Mouse (Mus musculus) c-Kit-positive CD71-negative TER-119-negative erythroid progenitor cells, embryonic 14.5 days (primary cell): Measurements from ENCODE around the gene Smg8.
"Not testable (repeated sequence)": the region's sequence is repeated elsewhere in the genome, so short reads cannot be mapped to it uniquely, and the experiment has no call there.

Experiments used
- DNase-seq: peaks from one replicate; pipeline ENCODE4 v3.0.0-alpha.2; 2013; ENCODE audit warnings: low read depth

Gene Smg8

GRCm38 (mm10) chr11:87086290-87086984, at the start of gene Smg8:
Gene Smg8 (minus strand): TSS chr11:87086774.
- peak; percentile 82 for DNase-seq

GRCm38 (mm10) chr11:87136233-87136632, 49.7 kb upstream of the Smg8 start:
- no peak for DNase-seq

- peak; percentile 79 for DNase-seq
These were observed 40.5 kb upstream of the Smg8 start, which contains the start of gene Trim37 for GRCm38 (mm10) chr11:87126824-87127816. Gene Trim37 (plus strand): TSS chr11:87127077.

GRCm38 (mm10) chr11:87126281-87126823, 39.8 kb upstream of the Smg8 start:
- DNase-seq, result peak; percentile 12

- DNase-seq, result no peak
These were observed 39.0 kb upstream of the Smg8 start for GRCm38 (mm10) chr11:87125562-87125961.

- DNase-seq, result no peak
These were observed 35.3 kb upstream of the Smg8 start for GRCm38 (mm10) chr11:87121864-87122263.

- no peak for DNase-seq
These were observed 23.8 kb upstream of the Smg8 start for GRCm38 (mm10) chr11:87110172-87110909.

GRCm38 (mm10) chr11:87109519-87110171, 23.1 kb upstream of the Smg8 start:
- no peak for DNase-seq

- DNase-seq, result peak; percentile 98
These were observed 22.4 kb upstream of the Smg8 start, which contains the start of gene Ska2 for GRCm38 (mm10) chr11:87108755-87109518. Gene Ska2 (plus strand): TSS chr11:87109234.

GRCm38 (mm10) chr11:87108409-87108754, 21.8 kb upstream of the Smg8 start, which contains the start of gene Prr11:
Gene Prr11 (minus strand): TSS chr11:87108708.
- no peak for DNase-seq

GRCm38 (mm10) chr11:87087142-87087541, 568 bp upstream of the Smg8 start:
- DNase-seq, result no peak

- DNase-seq, result no peak
These were observed 1.1 kb downstream of the Smg8 start for GRCm38 (mm10) chr11:87085461-87085860.

- no peak for DNase-seq
These were observed 2.9 kb downstream of the Smg8 start for GRCm38 (mm10) chr11:87083712-87084111.

GRCm38 (mm10) chr11:87073866-87074440, 12.6 kb downstream of the Smg8 start, which contains the start of gene Gdpd1:
Gene Gdpd1 (minus strand): TSS chr11:87074062.
- peak; percentile 81 for DNase-seq

GRCm38 (mm10) chr11:87073343-87073865, 13.2 kb downstream of the Smg8 start:
- peak; percentile 20 for DNase-seq

GRCm38 (mm10) chr11:87062087-87062486, 24.5 kb downstream of the Smg8 start:
- DNase-seq, result no peak

- DNase-seq, result no peak
These were observed 26.2 kb downstream of the Smg8 start for GRCm38 (mm10) chr11:87060410-87060809.

GRCm38 (mm10) chr11:87056286-87056685, 30.3 kb downstream of the Smg8 start:
- DNase-seq, result no peak

GRCm38 (mm10) chr11:87048900-87049299, 37.7 kb downstream of the Smg8 start:
- not testable (repeated sequence) for DNase-seq

- no peak for DNase-seq
These were observed 39.6 kb downstream of the Smg8 start for GRCm38 (mm10) chr11:87046968-87047367.
